8 mouse cellular contexts compared by ENCODE assay signal in genomic region chr9:108196920-108197677, GRCm38 (mm10). TPM values are rescaled to one million over a fixed set of nuclear protein-coding genes. Genes with fewer than 3 reads are reported as not detected.
DNase-seq lines count a peak whose midpoint lies in the region; ATAC-seq and TF ChIP-seq lines count a peak whose summit lies in the region.

No protein-coding gene starts in this region.

- 16% methylated on average over 24 of the region's 24 CpGs for WGBS in kidney, embryonic 16.5 days
- WGBS in forebrain, embryonic 11.5 days: 30% methylated on average over 24 of the region's 24 CpGs
- WGBS in intestine, postnatal 0 days: 29% methylated on average over 24 of the region's 24 CpGs
- 39% methylated on average over 24 of the region's 24 CpGs for WGBS in neural tube, embryonic 12.5 days

- DNase-seq in kidney, adult 8-10 months: no peak
- peak; percentile 66 for DNase-seq in forebrain, embryonic 11.5 days (ENCODE audit: low spot score)
- no peak for DNase-seq in spleen, postnatal 36 days (ENCODE audit: low spot score in 2 of 2)
- no peak for DNase-seq in frontal cortex, postnatal 25 days (ENCODE audit: low spot score in 2 of 2)
- DNase-seq in left cerebral cortex, adult 8-10 months (ENCODE audit: low spot score in 2 of 2): no peak

- H3K9ac ChIP-seq in kidney, embryonic 16.5 days (replicated peaks; ENCODE audit: low read length): 0 out of 2 replicates have a peak overlapping the region, but pooled peaks have one; percentile 1
- H3K9ac ChIP-seq in forebrain, embryonic 11.5 days (ENCODE audit: low read length): peak overlapping the region; percentile 17; the same call in 1 of the 2 replicates
- H3K9ac ChIP-seq in intestine, postnatal 0 days (ENCODE audit: low read depth, low read length): no peak overlapping the region
- 0 out of 2 replicates have a peak overlapping the region, but pooled peaks have one; percentile 14 for H3K9ac ChIP-seq in neural tube, embryonic 12.5 days

- H3K4me3 ChIP-seq in kidney, embryonic 16.5 days (ENCODE audit: low read length): peak overlapping the region; percentile 13
- no peak overlapping the region for H3K4me3 ChIP-seq in forebrain, embryonic 11.5 days (ENCODE audit: low read depth, low read length)
- no peak overlapping the region for H3K4me3 ChIP-seq in intestine, postnatal 0 days (ENCODE audit: low read depth, low read length)
- no peak overlapping the region for H3K4me3 ChIP-seq in neural tube, embryonic 12.5 days

- TF ChIP-seq CTCF in intestine, postnatal 0 days (IDR thresholded peaks at IDR 0.05; ENCODE audit: low read depth): peak; percentile 19; the same call in 1 of the 2 replicates

- peak overlapping the region; percentile 16; the same call in 1 of the 2 replicates for H3K27ac ChIP-seq in kidney, embryonic 16.5 days (ENCODE audit: low read length)
- no peak overlapping the region for H3K27ac ChIP-seq in forebrain, embryonic 11.5 days (ENCODE audit: low read depth, low read length)
- no peak overlapping the region for H3K27ac ChIP-seq in intestine, postnatal 0 days (ENCODE audit: low read depth, low read length)
- no peak overlapping the region for H3K27ac ChIP-seq in neural tube, embryonic 12.5 days

- no peaks in the 10 kb centered on the region for H3K36me3 ChIP-seq in kidney, embryonic 16.5 days (ENCODE audit: insufficient read depth, low read length)
- no peaks in the 10 kb centered on the region for H3K36me3 ChIP-seq in forebrain, embryonic 11.5 days (ENCODE audit: control insufficient read depth, insufficient read depth, low read length)
- no peaks in the 10 kb centered on the region for H3K36me3 ChIP-seq in intestine, postnatal 0 days (ENCODE audit: control insufficient read depth, insufficient read depth)
- no peaks in the 10 kb centered on the region for H3K36me3 ChIP-seq in neural tube, embryonic 12.5 days

- peak overlapping the region; percentile 41 for H3K4me2 ChIP-seq in kidney, embryonic 16.5 days (replicated peaks; ENCODE audit: low read depth, low read length)
- peak overlapping the region; percentile 16; the same call in 1 of the 2 replicates for H3K4me2 ChIP-seq in forebrain, embryonic 11.5 days (ENCODE audit: low read depth, low read length, severe bottlenecking)
- H3K4me2 ChIP-seq in intestine, postnatal 0 days (replicated peaks; ENCODE audit: low read depth): no peak overlapping the region
- H3K4me2 ChIP-seq in neural tube, embryonic 12.5 days (replicated peaks): peak overlapping the region; percentile 22

- no peaks in the 10 kb centered on the region for H3K27me3 ChIP-seq in kidney, embryonic 16.5 days (ENCODE audit: insufficient read depth, low read length)
- no peaks in the 10 kb centered on the region for H3K27me3 ChIP-seq in forebrain, embryonic 11.5 days (ENCODE audit: control insufficient read depth, insufficient read depth, low read length)
- H3K27me3 ChIP-seq in intestine, postnatal 0 days (replicated peaks; ENCODE audit: control insufficient read depth, insufficient read depth, low read length): no peaks in the 10 kb centered on the region
- H3K27me3 ChIP-seq in neural tube, embryonic 12.5 days (replicated peaks): no peaks in the 10 kb centered on the region

- no peaks in the 10 kb centered on the region for H3K9me3 ChIP-seq in kidney, embryonic 16.5 days (ENCODE audit: low read length)
- no peaks in the 10 kb centered on the region for H3K9me3 ChIP-seq in forebrain, embryonic 11.5 days (ENCODE audit: control insufficient read depth, low read length)
- H3K9me3 ChIP-seq in intestine, postnatal 0 days (ENCODE audit: control insufficient read depth): no peaks in the 10 kb centered on the region
- no peaks in the 10 kb centered on the region for H3K9me3 ChIP-seq in neural tube, embryonic 12.5 days

- peaks cover 15% of the 10 kb centered on the region for H3K4me1 ChIP-seq in kidney, embryonic 16.5 days (ENCODE audit: insufficient read depth, low read length)
- H3K4me1 ChIP-seq in forebrain, embryonic 11.5 days (replicated peaks; ENCODE audit: control insufficient read depth, insufficient read depth, low read length): peaks cover 7% of the 10 kb centered on the region; the same call in 1 of the 2 replicates
- H3K4me1 ChIP-seq in intestine, postnatal 0 days (replicated peaks; ENCODE audit: control insufficient read depth, insufficient read depth, low read length): 0 out of 2 replicates have a peak, but pooled peaks cover 4% of the 10 kb centered on the region
- peaks cover 8% of the 10 kb centered on the region; the same call in 1 of the 2 replicates for H3K4me1 ChIP-seq in neural tube, embryonic 12.5 days

- ATAC-seq in kidney, embryonic 16.5 days (ENCODE audit: low FRiP score, low TSS enrichment): no peak
- no peak; the same call in 1 of the 2 replicates for ATAC-seq in forebrain, embryonic 11.5 days (replicated peaks; ENCODE audit: low FRiP score)
- no peak for ATAC-seq in intestine, postnatal 0 days
- ATAC-seq in neural tube, embryonic 12.5 days (ENCODE audit: low FRiP score, low read depth): no peak

RNA-seq across cellular contexts. Expression of gene Bsn, which starts 6.9 kb away (rescaled TPM):
- 0.64 and 0.67 TPM in 2 replicates for polyA plus RNA-seq in kidney, embryonic 16.5 days (2015; fragmentation: Nextera tagmentation; extraction: Ambion mirVana)
- polyA plus RNA-seq in forebrain, embryonic 11.5 days (2014; fragmentation: Nextera tagmentation; extraction: Ambion mirVana): 2.5 and 3.0 TPM in 2 replicates
- 1.6 and 1.9 TPM in 2 replicates for polyA plus RNA-seq in intestine, postnatal 0 days (2015; fragmentation: Nextera tagmentation; extraction: Ambion mirVana)
- 5.3 and 6.5 TPM in 2 replicates for polyA plus RNA-seq in neural tube, embryonic 12.5 days (2016; fragmentation: Nextera tagmentation; extraction: Ambion mirVana)
- total RNA-seq in left cerebral cortex, adult 8-10 months (2022): 100 to 1,000 TPM; 208 to 264 (median 232) TPM
